8 mouse cellular contexts compared by ENCODE assay signal in genomic region chr19:34922603-34922963, GRCm38 (mm10). TPM values are rescaled to one million over a fixed set of nuclear protein-coding genes. Genes with fewer than 3 reads are reported as not detected.
A peak's percentile ranks its signal among the peaks of the same experiment; 100 is the strongest.
DNase-seq lines count a peak whose midpoint lies in the region; ATAC-seq and TF ChIP-seq lines count a peak whose summit lies in the region.

No protein-coding gene starts in this region.

- WGBS in forebrain, postnatal 0 days = under 1% methylated on average over 9 of the region's 9 CpGs
- 0% methylated on average over 9 of the region's 9 CpGs for WGBS in liver, embryonic 16.5 days (ENCODE audit: insufficient replicate concordance)

- no peak for TF ChIP-seq POLR2A in CH12.LX (IDR thresholded peaks at IDR 0.05; ENCODE audit: low read depth, low read length)

- H3K9me3 ChIP-seq in CH12.LX (replicated peaks; ENCODE audit: low read length) = no peaks in the 10 kb centered on the region
- H3K9me3 ChIP-seq in forebrain, postnatal 0 days (ENCODE audit: low read length) = no peaks in the 10 kb centered on the region
- H3K9me3 ChIP-seq in liver, embryonic 16.5 days (replicated peaks; ENCODE audit: control insufficient read depth, low read length) = no peaks in the 10 kb centered on the region

- TF ChIP-seq EP300 in CH12.LX (IDR thresholded peaks at IDR 0.05; ENCODE audit: low read length) = no peak

- H3K36me3 ChIP-seq in CH12.LX (replicated peaks in 1 of 2; ENCODE audit: control insufficient read depth in 1 of 2, insufficient read depth in 1 of 2, low read length in 1 of 2) = peaks cover 9 to 18% of the 10 kb centered on the region in 2 experiments
- H3K36me3 ChIP-seq in forebrain, postnatal 0 days (ENCODE audit: insufficient read depth) = no peaks in the 10 kb centered on the region
- H3K36me3 ChIP-seq in liver, embryonic 16.5 days (ENCODE audit: control insufficient read depth, insufficient read depth) = no peaks in the 10 kb centered on the region

- ATAC-seq in forebrain, postnatal 0 days = no peak
- ATAC-seq in liver, embryonic 16.5 days (ENCODE audit: low read depth) = no peak
- no peak for ATAC-seq in inflammation-experienced regulatory T-cells, adult 6 months

- in situ Hi-C loops in CH12.LX (cut with MboI; ENCODE audit: low pct_ligation_motif_present, low pct_unique_long_range_greater_than_20kb, low sequenced_read_pairs) = no loop called here

- dilution Hi-C loops in CH12.LX (cut with MboI; ENCODE audit: extremely low pct_ligation_motif_present, extremely low pct_unique_long_range_greater_than_20kb, low sequenced_read_pairs) = no loop called here

- H3K79me2 ChIP-seq in CH12.LX (replicated peaks; ENCODE audit: control insufficient read depth, extremely low read depth, insufficient read depth, poor library complexity, severe bottlenecking) = peaks cover 39% of the 10 kb centered on the region

- no peak for TF ChIP-seq CTCF in gastrocnemius, adult 2 months (IDR thresholded peaks at IDR 0.05)
- no peak for TF ChIP-seq CTCF in CH12.LX (conservative IDR thresholded peaks at IDR 0.05 in 1 of 2, IDR thresholded peaks at IDR 0.05 in 1 of 2; ENCODE audit: low read depth in 2 of 2, low read length in 2 of 2)
- TF ChIP-seq CTCF in forebrain, postnatal 0 days (IDR thresholded peaks at IDR 0.05; ENCODE audit: low read depth) = no peak

- intact Hi-C loops in gastrocnemius, adult 2 months (cut with DNase I) = loop anchor here (2.0 to 10.0 kb wide), 3 partner anchors 44 to 378 kb away; partner anchors contain the start of gene Pank1
- intact Hi-C loops in gastrocnemius, postnatal 36 days (cut with DNase I) = loop anchor here (5.0 kb wide), 2 partner anchors 45 to 95 kb away; partner anchors contain the start of gene Pank1

- no peak overlapping the region for H3K27ac ChIP-seq in gastrocnemius, adult 2 months
- H3K27ac ChIP-seq in CH12.LX (ENCODE audit: insufficient read depth, low read depth) = peak overlapping the region; percentile 71; the same call in 1 of the 2 replicates
- no peak overlapping the region for H3K27ac ChIP-seq in forebrain, postnatal 0 days (ENCODE audit: low read depth, low read length)
- H3K27ac ChIP-seq in liver, embryonic 16.5 days (ENCODE audit: low read length) = peak overlapping the region; percentile 85

- peak overlapping the region; percentile 68 for H3K9ac ChIP-seq in CH12.LX (ENCODE audit: insufficient read depth, low read depth)
- peak overlapping the region; percentile 40; the same call in 1 of the 2 replicates for H3K9ac ChIP-seq in forebrain, postnatal 0 days
- H3K9ac ChIP-seq in liver, embryonic 16.5 days (ENCODE audit: low read depth, low read length) = peak overlapping the region; percentile 92

- no peak for TF ChIP-seq RAD21 in CH12.LX (IDR thresholded peaks at IDR 0.05; ENCODE audit: low read depth, low read length)

- no peaks in the 10 kb centered on the region for H3K27me3 ChIP-seq in CH12.LX (replicated peaks)
- no peaks in the 10 kb centered on the region for H3K27me3 ChIP-seq in forebrain, postnatal 0 days (ENCODE audit: insufficient read depth, low read length)
- H3K27me3 ChIP-seq in liver, embryonic 16.5 days (ENCODE audit: control insufficient read depth, insufficient read depth, low read depth, low read length) = no peaks in the 10 kb centered on the region

- H3K4me3 ChIP-seq in gastrocnemius, adult 2 months = peak overlapping the region; percentile 81
- peak overlapping the region; percentile 97 to 100 (median 98) for H3K4me3 ChIP-seq in CH12.LX (replicated peaks in 1 of 3; ENCODE audit: low read depth in 2 of 3, low read length in 2 of 3, poor library complexity in 1 of 3)
- peak overlapping the region; percentile 91 for H3K4me3 ChIP-seq in forebrain, postnatal 0 days (ENCODE audit: low read depth, low read length)
- H3K4me3 ChIP-seq in liver, embryonic 16.5 days (ENCODE audit: low read depth, low read length) = peak overlapping the region; percentile 99

- H3K4me1 ChIP-seq in CH12.LX (ENCODE audit: control insufficient read depth in 1 of 2, insufficient read depth in 2 of 2) = peaks cover 3 to 14% of the 10 kb centered on the region in 2 experiments; a peak in 2 of 4 replicates
- H3K4me1 ChIP-seq in forebrain, postnatal 0 days (ENCODE audit: insufficient read depth) = no peaks in the 10 kb centered on the region
- no peaks in the 10 kb centered on the region; the same call in 1 of the 2 replicates for H3K4me1 ChIP-seq in liver, embryonic 16.5 days (ENCODE audit: control insufficient read depth, low read depth, low read length)

- peak overlapping the region; percentile 3; the same call in 1 of the 2 replicates for H3K4me2 ChIP-seq in CH12.LX (ENCODE audit: insufficient read depth, low read depth, poor library complexity, severe bottlenecking)
- peak overlapping the region; percentile 73 for H3K4me2 ChIP-seq in forebrain, postnatal 0 days (ENCODE audit: low read depth)
- H3K4me2 ChIP-seq in liver, embryonic 16.5 days (ENCODE audit: low read depth, low read length) = peak overlapping the region; percentile 65

- no peak for DNase-seq in gastrocnemius, adult 2 months
- no peak for DNase-seq in gastrocnemius, postnatal 36 days
- no peak for DNase-seq in CH12.LX (ENCODE audit: extremely low read depth)
- no peak for DNase-seq in forebrain, postnatal 0 days
- DNase-seq in urinary bladder, adult 18-20 months (ENCODE audit: low spot score in 2 of 2) = no peak
- no peak for DNase-seq in urinary bladder, postnatal 14 days (ENCODE audit: low spot score)

TF ChIP-seq in CH12.LX, 34 proteins besides CTCF, POLR2A, EP300 and RAD21:
- TF ChIP-seq TBP (conservative IDR thresholded peaks at IDR 0.05; ENCODE audit: low read depth, low read length) = no peak
- peak; percentile 12 for TF ChIP-seq MYC (IDR thresholded peaks at IDR 0.05; ENCODE audit: low read depth, low read length)
- TF ChIP-seq USF1 (IDR thresholded peaks at IDR 0.05; ENCODE audit: low read depth, low read length) = peak; percentile 69
- TF ChIP-seq USF2 (conservative IDR thresholded peaks at IDR 0.05; ENCODE audit: low read depth, low read length) = peak; percentile 81
- TF ChIP-seq BHLHE40 (IDR thresholded peaks at IDR 0.05; ENCODE audit: low read depth, low read length) = peak; percentile 67

RNA-seq across cellular contexts. Expression of gene Kif20b, which starts 0.4 kb away (rescaled TPM):
- total RNA-seq in gastrocnemius, adult 2 months (2021) = under 1 TPM; 0.11 to 0.38 TPM
- 1 to 10 TPM; 1.1 TPM for total RNA-seq in gastrocnemius, postnatal 36 days (2021)
- total RNA-seq in CH12.LX (2012; rRNA removed) = 32.4 and 40.1 TPM in 2 replicates
- 89.0 and 104 TPM in 2 replicates for total RNA-seq in CH12.LX (2014; rRNA removed)
- 46.3 and 59.5 TPM in 2 replicates for polyA plus RNA-seq in CH12.LX (2012; ENCODE audit: insufficient read length, low read depth)
- total RNA-seq in forebrain, postnatal 0 days (2014; rRNA removed) = 2.2 and 4.5 TPM in 2 replicates
- 3.9 and 4.7 TPM in 2 replicates for polyA plus RNA-seq in forebrain, postnatal 0 days (2015; fragmentation: Nextera tagmentation; extraction: Ambion mirVana)
- polyA plus RNA-seq in liver, embryonic 16.5 days (2015; fragmentation: Nextera tagmentation; extraction: Ambion mirVana) = 27.6 and 30.3 TPM in 2 replicates
- 10 to 100 TPM; 17.8 to 64.7 (median 29.5) TPM for polyA plus RNA-seq in inflammation-experienced regulatory T-cells, adult 6 months (2017; shearing (Covaris generic))

RNA-seq across cellular contexts. Expression of gene Pank1, which starts 43.3 kb away (rescaled TPM):
- 10 to 100 TPM; 10.7 to 26.0 TPM for total RNA-seq in gastrocnemius, adult 2 months (2021)
- 10 to 100 TPM; 11.3 to 20.5 TPM for total RNA-seq in gastrocnemius, postnatal 36 days (2021)
- total RNA-seq in CH12.LX (2012; rRNA removed) (1.7 and 1.8 TPM in 2 replicates), CH12.LX (2014; rRNA removed) (3.2 and 3.3 TPM in 2 replicates)
- 2.9 and 3.2 TPM in 2 replicates for polyA plus RNA-seq in CH12.LX (2012; ENCODE audit: insufficient read length, low read depth)
- 11.8 and 14.6 TPM in 2 replicates for total RNA-seq in forebrain, postnatal 0 days (2014; rRNA removed)
- polyA plus RNA-seq in forebrain, postnatal 0 days (2015; fragmentation: Nextera tagmentation; extraction: Ambion mirVana) = 3.6 and 5.5 TPM in 2 replicates
- polyA plus RNA-seq in liver, embryonic 16.5 days (2015; fragmentation: Nextera tagmentation; extraction: Ambion mirVana) = 10.0 and 10.7 TPM in 2 replicates
- polyA plus RNA-seq in inflammation-experienced regulatory T-cells, adult 6 months (2017; shearing (Covaris generic)) = under 1 TPM; 0.35 to 0.83 (median 0.52) TPM

Comparison
In these comparisons a context has a peak if more than half of its experiments do, and no peak if none do; other contexts are left out.
1. H3K27ac ChIP-seq: peak in CH12.LX (single experiment) and liver, embryonic 16.5 days (single experiment); none in gastrocnemius, adult 2 months (single experiment) and forebrain, postnatal 0 days (single experiment).
2. H3K4me2 ChIP-seq: peak in every context shown above with its lines; median percentile 73 in forebrain, postnatal 0 days; 65 in liver, embryonic 16.5 days; 3 in CH12.LX.
3. H3K9ac ChIP-seq: peak in every context shown above with its lines; median percentile 92 in liver, embryonic 16.5 days; 68 in CH12.LX; 40 in forebrain, postnatal 0 days.
4. Peak in every context shown above with its lines, with median percentiles within 50 percentile points of each other: H3K4me3 ChIP-seq.